Mouse (Mus musculus): ENCODE results near the gene Slco1c1.
"Not testable (repeated sequence)": the region's sequence is repeated elsewhere in the genome, so short reads cannot be mapped to it uniquely, and the experiment has no call there.

The Slco1c1 gene

DNA sequence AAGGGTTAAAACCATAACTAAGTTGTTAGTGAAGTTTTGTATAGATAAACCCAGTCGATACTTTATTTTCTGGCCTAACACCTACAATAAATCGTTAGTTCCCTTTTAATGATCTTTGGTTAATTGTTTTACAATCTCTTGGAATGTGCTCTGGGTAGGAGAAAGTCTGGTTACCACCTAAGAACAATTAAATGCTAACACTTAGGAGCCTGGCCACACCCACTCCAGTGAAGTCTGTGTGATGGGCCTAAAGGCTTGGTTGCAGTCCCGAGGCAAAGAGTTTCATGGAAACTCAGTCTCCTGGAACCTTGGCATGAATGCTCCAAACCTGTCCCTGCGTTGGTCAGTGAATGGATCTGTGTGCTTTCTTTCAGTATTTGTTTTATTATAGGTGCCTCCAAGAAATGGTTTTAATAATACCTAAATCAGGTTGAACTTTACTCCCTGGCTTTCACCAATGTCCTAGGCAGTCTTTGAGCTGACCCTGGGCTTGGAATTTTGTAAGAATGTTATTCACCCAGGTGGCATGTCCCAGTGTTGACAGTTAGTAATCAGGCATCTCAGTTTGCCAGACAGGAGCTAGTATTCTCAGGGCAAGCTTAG is 66.5 kb downstream of the Slco1c1 start:
- DNase-seq, result not testable (repeated sequence)

DNA sequence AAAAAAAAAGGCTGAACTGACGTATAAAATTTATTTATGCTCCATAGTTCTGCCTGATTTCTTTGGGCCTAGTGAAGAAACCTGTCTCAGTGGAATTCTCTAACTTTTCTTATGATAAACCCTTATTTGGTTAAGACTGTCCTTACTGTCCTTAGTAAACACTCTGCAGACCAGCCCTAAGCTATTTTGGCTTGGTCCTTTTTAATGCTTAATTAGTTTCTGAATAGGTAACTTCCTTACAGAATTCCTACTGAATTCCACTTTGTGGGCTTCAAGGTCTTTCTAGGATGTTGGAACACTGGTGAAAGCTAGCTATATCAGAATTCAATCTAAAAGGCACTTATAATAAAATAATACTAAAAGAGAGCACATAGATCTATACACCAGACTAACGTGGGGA is 71.9 kb downstream of the Slco1c1 start:
- DNase-seq, result no peak

DNA sequence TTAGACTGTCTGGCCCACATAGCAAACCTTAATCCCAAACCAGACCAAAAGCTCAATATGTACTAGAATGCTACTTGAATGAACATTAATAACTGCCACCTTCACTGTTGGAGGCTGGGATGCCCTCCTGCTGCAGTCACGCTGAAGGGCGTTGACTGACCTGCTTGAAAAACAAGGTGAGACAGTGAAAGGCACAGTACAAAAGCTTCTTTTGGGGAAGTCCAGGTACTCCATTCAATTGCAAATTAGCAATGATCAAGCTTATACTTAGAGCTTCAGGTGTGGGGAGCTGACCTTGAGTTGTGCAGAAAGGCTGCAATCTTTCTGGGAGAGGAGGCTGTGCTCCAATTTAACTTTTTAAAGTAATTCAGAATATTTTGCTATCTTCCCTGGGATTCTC is 72.9 kb downstream of the Slco1c1 start:
- no peak for DNase-seq

- DNase-seq, result no peak
Observed at GRCm38 (mm10) chr6:141600940-141601339, 76.8 kb downstream of the Slco1c1 start.

- DNase-seq, result no peak
Observed at GRCm38 (mm10) chr6:141610702-141611260, 86.6 kb downstream of the Slco1c1 start.

- no peak for DNase-seq
Observed at GRCm38 (mm10) chr6:141614017-141614416, 89.8 kb downstream of the Slco1c1 start.

DNA sequence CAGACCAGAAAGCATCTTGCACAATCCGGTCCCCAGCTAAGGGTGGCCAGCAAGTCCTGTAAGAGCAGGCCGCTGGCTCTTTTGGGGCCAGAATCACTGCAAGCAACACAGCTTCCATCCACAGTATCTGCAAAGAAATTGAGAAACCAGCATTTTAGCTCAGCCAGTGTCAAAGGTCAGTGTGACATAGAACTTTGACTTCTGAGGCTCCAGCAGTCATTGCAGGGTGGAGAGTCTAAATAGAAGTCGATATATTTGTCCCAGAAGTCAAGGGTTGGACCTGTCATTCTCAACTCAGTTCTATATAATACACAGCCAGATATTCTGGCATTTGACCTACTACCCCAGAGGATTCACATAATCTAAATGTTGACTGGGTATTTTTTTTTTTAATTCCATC is 91.2 kb downstream of the Slco1c1 start:
- DNase-seq, result no peak
